Mouse (Mus musculus): ENCODE results near the gene Son.

- TF ChIP-seq CTCF (IDR thresholded peaks at IDR 0.05; ENCODE audit: low read depth, low read length) (no peak), POLR2A (IDR thresholded peaks at IDR 0.05; ENCODE audit: extremely low read depth, insufficient read depth, low read length) (no peak)
Measured at GRCm38 (mm10) chr16:91633641-91634040, 13.7 kb upstream of the Son start.

Data from liver, adult 2 months (tissue).